Mouse (Mus musculus) limb, embryonic 14.5 days (tissue): ENCODE measurements around the gene Tbxas1. TPM values are rescaled to one million over a fixed set of nuclear protein-coding genes. Genes with fewer than 3 reads are reported as not detected.

Experiments
- ATAC-seq: fragments of 200-750 bp; cut with Nextera tagmentation; 2 replicates; pipeline ENCODE4 v1.8.0; 2017; ENCODE audit warnings: low read depth, moderate number of reproducible peaks, moderate TSS enrichment; ENCODE audit not compliant: low FRiP score
- DNase-seq: peaks from one replicate; pipeline ENCODE4 v3.0.0-alpha.2; 2015; ENCODE audit warnings: low spot score
- H3K27ac ChIP-seq: fragments of 300-500 bp; sonication (generic); replicated peaks from 2 replicates; pipeline ENCODE4 v1.5.1; 2014; ENCODE audit warnings: low read depth, mild to moderate bottlenecking, low read length, moderate library complexity, mixed read lengths
- H3K27me3 ChIP-seq: fragments of 300-500 bp; sonication (generic); 2 replicates; pipeline ENCODE4 v1.6.1; 2014; ENCODE audit warnings: low read length, mixed read lengths; ENCODE audit not compliant: control insufficient read depth, insufficient read depth
- H3K36me3 ChIP-seq: fragments of 300-500 bp; sonication (generic); 2 replicates; pipeline ENCODE4 v1.6.1; 2014; ENCODE audit warnings: mild to moderate bottlenecking, low read length, moderate library complexity, mixed read lengths; ENCODE audit not compliant: control insufficient read depth, insufficient read depth
- H3K4me1 ChIP-seq: fragments of 300-500 bp; sonication (generic); 2 replicates; pipeline ENCODE4 v1.6.1; 2014; ENCODE audit warnings: antibody characterized with exemption, low read length, mixed read lengths; ENCODE audit not compliant: control insufficient read depth, insufficient read depth
- H3K4me2 ChIP-seq: fragments of 300-500 bp; sonication (generic); replicated peaks from 2 replicates; pipeline ENCODE4 v1.6.1; 2014; ENCODE audit warnings: low read depth, mild to moderate bottlenecking, low read length, moderate library complexity; ENCODE audit not compliant: severe bottlenecking
- H3K4me3 ChIP-seq: fragments of 300-500 bp; sonication (generic); replicated peaks from 2 replicates; pipeline ENCODE4 v1.5.1; 2014; ENCODE audit warnings: low read length
- H3K9ac ChIP-seq: fragments of 300-500 bp; sonication (generic); 2 replicates; pipeline ENCODE4 v1.6.1; 2014; ENCODE audit warnings: mild to moderate bottlenecking, low read depth, low read length, moderate library complexity; ENCODE audit not compliant: severe bottlenecking
- H3K9me3 ChIP-seq: fragments of 300-500 bp; sonication (generic); 2 replicates; pipeline ENCODE4 v1.6.1; 2016; ENCODE audit warnings: low read length; ENCODE audit not compliant: control insufficient read depth
- POLR2A ChIP-seq: fragments of 200-500 bp; IDR thresholded peaks from 2 replicates; pipeline ENCODE4 v1.8.0; 2012; ENCODE audit warnings: inconsistent platforms, mild to moderate bottlenecking, moderate library complexity, borderline replicate concordance; ENCODE audit not compliant: insufficient read depth, insufficient read length; ENCODE audit errors: extremely low read depth
- WGBS: fragments of 180-500 bp; shearing (Covaris S2); extraction: QIAGEN DNeasy Blood & Tissue Kit; methylation state at CpG from one replicate; pipeline ENCODE4 v1.1.7; 2014; 5-methylcytosine and 5-hydroxymethylcytosine counted together
- polyA plus RNA-seq, 2 experiments: library from polyadenylated mRNA; depleted of rRNA in 1 of 2; stranded (reverse) in 1 of 2; unstranded in 1 of 2; fragments of >200 nt; fragmentation: Nextera tagmentation in 1 of 2; extraction: Ambion mirVana in 1 of 2; gene quantifications; 2 replicates each; pipeline versions ENCODE4 v1.2.1 to v1.2.3; 2012 to 2014

The Tbxas1 gene
- polyA plus RNA-seq, 2 experiments = 1.8 to 2.6 TPM

DNA sequence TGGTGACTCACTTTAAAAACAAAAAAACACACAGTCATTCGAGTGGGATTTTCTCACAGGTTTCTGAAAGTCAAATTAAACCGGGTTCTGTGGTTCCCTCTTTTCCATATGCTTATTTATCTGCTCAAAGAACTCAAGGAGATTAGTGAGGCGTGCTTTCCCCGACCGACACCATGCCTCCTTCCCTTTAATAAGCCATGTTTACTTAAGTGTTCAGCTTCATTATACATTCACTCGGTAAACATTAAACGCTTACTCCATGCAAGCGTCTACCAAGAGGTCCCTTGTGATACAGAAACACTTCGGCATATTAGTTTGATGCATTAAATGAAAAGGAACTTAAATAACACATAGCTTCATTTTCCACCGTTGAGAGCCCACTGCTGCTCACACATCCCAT lies 111.4 kb downstream of the Tbxas1 start:
- Histone ChIP-seq H3K4me3 (no peak overlapping the region), H3K4me1 (no peaks in the 10 kb centered on the region; the same call in 1 of the 2 replicates), H3K4me2 (no peak overlapping the region), H3K27ac (no peak overlapping the region), H3K9ac (no peak overlapping the region), H3K9me3 (no peaks in the 10 kb centered on the region), H3K27me3 (no peaks in the 10 kb centered on the region), H3K36me3 (no peaks in the 10 kb centered on the region)
- ATAC-seq (no peak), DNase-seq (no peak)
- TF ChIP-seq POLR2A = no peak
- WGBS = 75% methylated on average over 10 of the region's 10 CpGs

DNA sequence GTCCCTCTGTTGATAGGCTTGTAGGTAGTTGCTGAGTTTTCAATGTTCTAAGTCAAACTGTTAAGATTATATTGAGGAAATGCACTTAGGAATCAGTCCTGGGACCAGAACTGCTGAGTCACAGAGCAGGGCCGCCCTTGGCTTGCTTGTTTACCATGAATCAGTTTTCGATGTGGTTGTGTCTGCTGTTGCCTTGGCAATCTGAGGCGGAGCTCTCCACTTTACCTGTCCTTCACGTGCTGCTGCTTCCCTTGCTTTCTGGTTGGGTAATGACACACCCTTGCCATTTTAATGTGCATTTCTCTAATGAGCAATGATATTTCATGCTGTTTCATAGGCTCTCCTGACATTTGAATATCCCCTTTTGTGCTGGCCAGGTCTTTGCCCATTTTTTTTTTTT lies 116.8 kb downstream of the Tbxas1 start:
- H3K9ac ChIP-seq = no peak overlapping the region
- H3K9me3 ChIP-seq = no peaks in the 10 kb centered on the region
- no peak overlapping the region for H3K4me3 ChIP-seq
- 45% methylated on average over 4 of the region's 4 CpGs for WGBS
- DNase-seq = no peak
- H3K27me3 ChIP-seq = no peaks in the 10 kb centered on the region
- no peak for TF ChIP-seq POLR2A
- H3K4me2 ChIP-seq = no peak overlapping the region
- no peaks in the 10 kb centered on the region for H3K36me3 ChIP-seq
- H3K4me1 ChIP-seq = no peaks in the 10 kb centered on the region
- no peak for ATAC-seq
- H3K27ac ChIP-seq = no peak overlapping the region

DNA sequence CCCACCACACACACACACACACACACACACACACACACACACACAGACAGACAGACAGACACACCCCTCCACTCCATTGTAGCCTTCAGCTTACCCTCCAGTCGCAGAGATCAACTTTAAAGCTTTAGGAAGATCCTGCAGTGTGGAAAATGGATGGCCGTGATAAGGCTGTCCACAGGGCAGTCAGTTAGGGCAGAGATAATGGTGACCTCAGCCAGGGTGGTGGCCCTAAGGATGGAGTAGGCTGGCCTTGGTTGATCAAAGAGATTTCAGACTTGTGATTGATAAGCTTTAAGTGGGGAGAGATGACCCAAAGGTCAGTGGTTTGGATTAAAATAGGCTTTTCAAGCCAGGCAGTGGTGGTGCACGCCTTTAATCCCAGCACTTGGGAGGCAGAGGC lies 120.6 kb downstream of the Tbxas1 start:
- Histone ChIP-seq H3K9me3 (no peaks in the 10 kb centered on the region), H3K4me3 (no peak overlapping the region), H3K36me3 (no peaks in the 10 kb centered on the region), H3K4me1 (no peaks in the 10 kb centered on the region), H3K27ac (no peak overlapping the region), H3K9ac (no peak overlapping the region), H3K27me3 (no peaks in the 10 kb centered on the region), H3K4me2 (no peak overlapping the region)
- TF ChIP-seq POLR2A = no peak
- DNase-seq (no peak), ATAC-seq (no peak)
- 79% methylated on average over 3 of the region's 3 CpGs for WGBS

DNA sequence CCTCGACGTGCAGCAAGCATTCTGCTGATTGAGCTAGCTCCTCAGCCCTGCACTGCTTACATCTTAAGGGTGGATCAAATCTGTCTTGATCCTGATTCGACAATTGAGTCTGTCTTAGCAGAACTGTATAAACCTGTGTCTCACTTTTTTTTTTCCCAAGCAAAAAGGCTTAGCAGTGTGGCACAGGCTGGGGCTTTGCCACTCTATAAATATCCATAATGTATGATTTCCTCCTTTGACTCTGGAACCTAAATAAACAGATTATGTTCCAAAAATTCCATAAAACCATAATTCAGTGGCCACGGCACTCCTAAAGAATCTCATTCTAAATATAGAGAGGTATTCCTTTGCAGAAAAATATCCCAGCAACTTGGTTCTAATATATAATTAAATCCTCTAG lies 122.6 kb downstream of the Tbxas1 start:
- H3K4me3 ChIP-seq = no peak overlapping the region
- DNase-seq (peak; percentile 23), ATAC-seq (no peak)
- 72% methylated on average over 4 of the region's 4 CpGs for WGBS
- H3K4me2 ChIP-seq = no peak overlapping the region
- H3K27ac ChIP-seq = no peak overlapping the region
- H3K27me3 ChIP-seq = no peaks in the 10 kb centered on the region
- no peak overlapping the region for H3K9ac ChIP-seq
- H3K9me3 ChIP-seq = no peaks in the 10 kb centered on the region
- TF ChIP-seq POLR2A = no peak
- H3K36me3 ChIP-seq = no peaks in the 10 kb centered on the region
- H3K4me1 ChIP-seq = no peaks in the 10 kb centered on the region

DNA sequence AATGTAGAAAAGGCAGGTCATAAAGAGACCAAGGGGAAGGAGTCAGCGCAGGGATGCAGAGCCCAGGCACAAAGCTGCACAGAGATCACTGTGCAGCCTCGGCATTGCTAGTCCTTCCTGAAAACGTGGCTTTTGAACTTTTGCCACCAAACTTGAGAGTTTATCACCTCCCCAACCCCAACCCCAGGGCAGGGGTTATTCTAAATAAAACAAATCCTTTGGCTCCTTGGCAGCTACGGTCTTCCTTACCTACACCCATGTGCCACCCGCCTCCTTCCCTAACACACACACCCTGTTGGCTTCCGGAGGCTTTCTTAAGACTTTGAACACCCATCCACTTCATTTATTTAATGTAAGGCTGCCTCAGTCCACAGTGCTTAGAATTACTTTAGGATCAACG lies 127.9 kb downstream of the Tbxas1 start:
- Histone ChIP-seq H3K27me3 (no peaks in the 10 kb centered on the region), H3K27ac (no peak overlapping the region), H3K36me3 (no peaks in the 10 kb centered on the region), H3K4me3 (no peak overlapping the region), H3K4me2 (no peak overlapping the region), H3K9me3 (no peaks in the 10 kb centered on the region), H3K9ac (no peak overlapping the region), H3K4me1 (peaks cover 33% of the 10 kb centered on the region)
- 58% methylated on average over 7 of the region's 7 CpGs for WGBS
- no peak for TF ChIP-seq POLR2A
- ATAC-seq (no peak), DNase-seq (no peak)

DNA sequence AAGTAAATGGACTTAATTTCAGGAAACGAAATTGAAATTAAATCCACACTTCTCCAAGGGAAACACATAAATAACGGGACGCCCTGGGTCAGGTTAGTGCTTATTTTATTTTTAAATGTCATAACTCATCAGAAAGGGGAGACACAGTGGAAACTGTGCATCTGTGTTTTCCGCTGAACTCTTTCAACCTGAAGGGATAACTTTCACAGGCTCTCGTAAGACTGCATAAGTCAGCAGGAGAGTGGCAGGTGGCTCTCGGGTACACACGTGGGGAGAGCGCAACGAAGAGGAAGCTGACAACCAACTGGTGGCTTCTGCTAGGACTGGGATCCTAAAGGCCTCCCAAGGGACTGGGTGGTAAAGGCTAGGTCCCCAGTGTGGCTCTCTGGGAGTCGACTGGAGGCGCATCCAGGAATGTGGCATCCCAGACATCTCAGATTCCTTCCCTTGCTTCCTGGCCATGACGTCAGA lies 128.8 kb downstream of the Tbxas1 start:
- Histone ChIP-seq H3K4me2 (no peak overlapping the region), H3K27me3 (no peaks in the 10 kb centered on the region), H3K4me3 (no peak overlapping the region), H3K36me3 (no peaks in the 10 kb centered on the region), H3K4me1 (peaks cover 33% of the 10 kb centered on the region), H3K9me3 (no peaks in the 10 kb centered on the region), H3K9ac (no peak overlapping the region), H3K27ac (no peak overlapping the region)
- TF ChIP-seq POLR2A = no peak
- 52% methylated on average over 12 of the region's 12 CpGs for WGBS
- ATAC-seq (no peak), DNase-seq (no peak)
